Comparison of ENCODE assay signal across 12 mouse cellular contexts in genomic region chr8:119635378-119635777, GRCm38 (mm10). TPM values are rescaled to one million over a fixed set of nuclear protein-coding genes. Genes with fewer than 3 reads are reported as not detected.
A peak's percentile ranks its signal among the peaks of the same experiment; 100 is the strongest.
DNase-seq lines count a peak whose midpoint lies in the region; ATAC-seq and TF ChIP-seq lines count a peak whose summit lies in the region.
"Had no signal": no experiment of that assay in that cellular context is flagged by ENCODE, and none has a peak within 500 bp of the region (broad histone marks: within the 10 kb centered on the region; RNA-seq: fewer than 3 reads in every experiment).

Gene Kcng4 (minus strand): TSS chr8:119635680.

- WGBS in forebrain, embryonic 10.5 days: 30% methylated on average over 6 of the region's 6 CpGs
- WGBS in forebrain, postnatal 0 days: 38% methylated on average over 6 of the region's 6 CpGs
- WGBS in midbrain, embryonic 13.5 days: 34% methylated on average over 6 of the region's 6 CpGs
- 25% methylated on average over 6 of the region's 6 CpGs for WGBS in midbrain, embryonic 16.5 days
- WGBS in kidney, embryonic 14.5 days: 23% methylated on average over 6 of the region's 6 CpGs
- 40% methylated on average over 6 of the region's 6 CpGs for WGBS in small intestine, adult 2 months

- H3K4me1 ChIP-seq in forebrain, embryonic 10.5 days: peaks cover 50% of the 10 kb centered on the region
- no peaks in the 10 kb centered on the region for H3K4me1 ChIP-seq in forebrain, postnatal 0 days (ENCODE audit: insufficient read depth)
- H3K4me1 ChIP-seq in midbrain, embryonic 13.5 days (replicated peaks): peaks cover 40% of the 10 kb centered on the region
- peaks cover 4% of the 10 kb centered on the region; the same call in 1 of the 2 replicates for H3K4me1 ChIP-seq in midbrain, embryonic 16.5 days (ENCODE audit: control insufficient read depth, insufficient read depth, low read length)
- H3K4me1 ChIP-seq in kidney, embryonic 14.5 days (ENCODE audit: control insufficient read depth, insufficient read depth, low read length): peaks cover 6% of the 10 kb centered on the region; the same call in 1 of the 2 replicates
- H3K4me1 ChIP-seq in small intestine, adult 2 months (ENCODE audit: control insufficient read depth, insufficient read depth, insufficient read length, low read length): peaks cover 4% of the 10 kb centered on the region

- no peak for DNase-seq in forebrain, embryonic 10.5 days (ENCODE audit: extremely low spot score, low spot score)
- no peak for DNase-seq in forebrain, postnatal 0 days
- no peak for DNase-seq in embryo, embryonic 10 days (ENCODE audit: low spot score)
- no peak for DNase-seq in Muller cell, postnatal 12 days (ENCODE audit: inconsistent ontology term)
- DNase-seq: embryo, embryonic 11 days; thymus, adult 18-20 months had no signal

- ATAC-seq in forebrain, postnatal 0 days: no peak
- ATAC-seq in midbrain, embryonic 13.5 days: no peak
- ATAC-seq in midbrain, embryonic 16.5 days: no peak
- ATAC-seq in kidney, embryonic 14.5 days (ENCODE audit: low FRiP score, low TSS enrichment): peak; percentile 20; the same call in 1 of the 2 replicates
- ATAC-seq: activated CD4-positive, CD25-positive, alpha-beta regulatory T cell, adult 4 months had no signal

- H3K4me2 ChIP-seq in forebrain, postnatal 0 days (ENCODE audit: low read depth): no peak within 1 kb of the TSS
- H3K4me2 ChIP-seq in midbrain, embryonic 13.5 days (replicated peaks): 0 out of 2 replicates have a peak within 1 kb of the TSS, but pooled peaks have one; percentile 9
- H3K4me2 ChIP-seq in midbrain, embryonic 16.5 days (ENCODE audit: low read length): no peak within 1 kb of the TSS
- H3K4me2 ChIP-seq in kidney, embryonic 14.5 days (replicated peaks; ENCODE audit: low read depth, low read length): no peak within 1 kb of the TSS

- TF ChIP-seq POLR2A in small intestine, adult 2 months (IDR thresholded peaks at IDR 0.05; ENCODE audit: low read depth, low read length): no peak

- no peak within 1 kb of the TSS for H3K9ac ChIP-seq in forebrain, postnatal 0 days
- peak within 1 kb of the TSS; percentile 36; the same call in 1 of the 2 replicates for H3K9ac ChIP-seq in midbrain, embryonic 13.5 days (replicated peaks)
- no peak within 1 kb of the TSS for H3K9ac ChIP-seq in midbrain, embryonic 16.5 days (ENCODE audit: low read depth, low read length)
- H3K9ac ChIP-seq in kidney, embryonic 14.5 days (ENCODE audit: low read depth, low read length): 0 out of 2 replicates have a peak within 1 kb of the TSS, but pooled peaks have one; percentile 7

- H3K9me3 ChIP-seq in forebrain, embryonic 10.5 days: no peaks in the 10 kb centered on the region
- H3K9me3 ChIP-seq in forebrain, postnatal 0 days (ENCODE audit: low read length): no peaks in the 10 kb centered on the region
- H3K9me3 ChIP-seq in midbrain, embryonic 13.5 days: no peaks in the 10 kb centered on the region
- no peaks in the 10 kb centered on the region for H3K9me3 ChIP-seq in midbrain, embryonic 16.5 days (replicated peaks; ENCODE audit: control insufficient read depth, low read length, poor library complexity, severe bottlenecking)
- H3K9me3 ChIP-seq in kidney, embryonic 14.5 days (ENCODE audit: control insufficient read depth, low read length): no peaks in the 10 kb centered on the region

- no peaks in the 10 kb centered on the region for H3K36me3 ChIP-seq in forebrain, embryonic 10.5 days (replicated peaks)
- no peaks in the 10 kb centered on the region for H3K36me3 ChIP-seq in forebrain, postnatal 0 days (ENCODE audit: insufficient read depth)
- H3K36me3 ChIP-seq in midbrain, embryonic 13.5 days: no peaks in the 10 kb centered on the region
- no peaks in the 10 kb centered on the region for H3K36me3 ChIP-seq in midbrain, embryonic 16.5 days (ENCODE audit: control insufficient read depth, insufficient read depth, low read length)
- no peaks in the 10 kb centered on the region for H3K36me3 ChIP-seq in kidney, embryonic 14.5 days (ENCODE audit: control insufficient read depth, insufficient read depth, low read length)
- no peaks in the 10 kb centered on the region for H3K36me3 ChIP-seq in small intestine, adult 2 months (ENCODE audit: control insufficient read depth, insufficient read depth, low read length)

- H3K27ac ChIP-seq in forebrain, embryonic 10.5 days: peak within 1 kb of the TSS; percentile 40
- no peak within 1 kb of the TSS for H3K27ac ChIP-seq in forebrain, postnatal 0 days (ENCODE audit: low read depth, low read length)
- no peak within 1 kb of the TSS for H3K27ac ChIP-seq in midbrain, embryonic 13.5 days
- no peak within 1 kb of the TSS for H3K27ac ChIP-seq in midbrain, embryonic 16.5 days (ENCODE audit: low read length)
- H3K27ac ChIP-seq in kidney, embryonic 14.5 days (ENCODE audit: low read depth, low read length): 0 out of 2 replicates have a peak within 1 kb of the TSS, but pooled peaks have one; percentile 37
- H3K27ac ChIP-seq in small intestine, adult 2 months (ENCODE audit: insufficient read depth, low read depth, low read length): peak within 1 kb of the TSS; percentile 34; the same call in 1 of the 2 replicates
- H3K27ac ChIP-seq: left cerebral cortex, adult 2 months had no signal

- no peak within 1 kb of the TSS for H3K4me3 ChIP-seq in forebrain, embryonic 10.5 days
- no peak within 1 kb of the TSS for H3K4me3 ChIP-seq in forebrain, postnatal 0 days (ENCODE audit: low read depth, low read length)
- H3K4me3 ChIP-seq in midbrain, embryonic 13.5 days (replicated peaks): no peak within 1 kb of the TSS
- H3K4me3 ChIP-seq in midbrain, embryonic 16.5 days (ENCODE audit: low read depth, low read length): no peak within 1 kb of the TSS
- H3K4me3 ChIP-seq in kidney, embryonic 14.5 days (ENCODE audit: low read length): no peak within 1 kb of the TSS
- no peak within 1 kb of the TSS for H3K4me3 ChIP-seq in small intestine, adult 2 months (ENCODE audit: low read depth, low read length)
- H3K4me3 ChIP-seq: left cerebral cortex, adult 2 months had no signal

- peaks cover 61% of the 10 kb centered on the region for H3K27me3 ChIP-seq in forebrain, embryonic 10.5 days (ENCODE audit: poor library complexity, severe bottlenecking)
- H3K27me3 ChIP-seq in forebrain, postnatal 0 days (ENCODE audit: insufficient read depth, low read length): peaks cover 11% of the 10 kb centered on the region
- H3K27me3 ChIP-seq in midbrain, embryonic 13.5 days: peaks cover 24% of the 10 kb centered on the region
- H3K27me3 ChIP-seq in midbrain, embryonic 16.5 days (ENCODE audit: control insufficient read depth, insufficient read depth, low read depth, low read length): peaks cover 9% of the 10 kb centered on the region; the same call in 1 of the 2 replicates
- H3K27me3 ChIP-seq in kidney, embryonic 14.5 days (ENCODE audit: control insufficient read depth, insufficient read depth, low read length): peaks cover 22% of the 10 kb centered on the region; the same call in 1 of the 2 replicates
- no peaks in the 10 kb centered on the region for H3K27me3 ChIP-seq in small intestine, adult 2 months (ENCODE audit: control insufficient read depth, insufficient read depth, low read length)

- no peak for TF ChIP-seq CTCF in forebrain, postnatal 0 days (IDR thresholded peaks at IDR 0.05; ENCODE audit: low read depth)
- no peak for TF ChIP-seq CTCF in small intestine, adult 2 months (IDR thresholded peaks at IDR 0.05; ENCODE audit: extremely low read depth, insufficient read length, insufficient replicate concordance, low read depth, low read length)

RNA-seq across cellular contexts. Expression of gene Kcng4, which starts in this region (rescaled TPM):
- polyA plus RNA-seq in forebrain, embryonic 10.5 days (2016; fragmentation: Nextera tagmentation; extraction: Ambion mirVana): 0.10 and 0.11 TPM in 2 replicates
- 0.38 and 1.5 TPM in 2 replicates for total RNA-seq in forebrain, postnatal 0 days (2014; rRNA removed)
- polyA plus RNA-seq in forebrain, postnatal 0 days (2015; fragmentation: Nextera tagmentation; extraction: Ambion mirVana): 0.34 and 0.90 TPM in 2 replicates
- 0.08 and 0.47 TPM in 2 replicates for polyA plus RNA-seq in midbrain, embryonic 13.5 days (2015; fragmentation: Nextera tagmentation; extraction: Ambion mirVana)
- 0.26 and 1.6 TPM in 2 replicates for polyA plus RNA-seq in midbrain, embryonic 16.5 days (2015; fragmentation: Nextera tagmentation; extraction: Ambion mirVana)
- 0.22 TPM in 1 of 2 replicates, not detected in the other for polyA plus RNA-seq in kidney, embryonic 14.5 days (2014; fragmentation: Nextera tagmentation; extraction: Ambion mirVana)
- 0.38 and 0.82 TPM in 2 replicates for polyA plus RNA-seq in small intestine, adult 2 months (2012; rRNA removed)
- polyA plus RNA-seq: activated CD4-positive, CD25-positive, alpha-beta regulatory T cell, adult 4 months had no signal

Comparison
In these comparisons a context has a peak if more than half of its experiments do, and no peak if none do; other contexts are left out.
1. H3K27ac ChIP-seq: peak in forebrain, embryonic 10.5 days (single experiment) and small intestine, adult 2 months (single experiment); none in forebrain, postnatal 0 days (single experiment), midbrain, embryonic 13.5 days (single experiment) and midbrain, embryonic 16.5 days (single experiment).
2. Peak in ATAC-seq, H3K27ac ChIP-seq and H3K9ac ChIP-seq in kidney, embryonic 14.5 days; RNA of the gene not detected or under 1 TPM.